Comparison of ENCODE assay signal across 9 mouse cellular contexts in the genomic region with DNA sequence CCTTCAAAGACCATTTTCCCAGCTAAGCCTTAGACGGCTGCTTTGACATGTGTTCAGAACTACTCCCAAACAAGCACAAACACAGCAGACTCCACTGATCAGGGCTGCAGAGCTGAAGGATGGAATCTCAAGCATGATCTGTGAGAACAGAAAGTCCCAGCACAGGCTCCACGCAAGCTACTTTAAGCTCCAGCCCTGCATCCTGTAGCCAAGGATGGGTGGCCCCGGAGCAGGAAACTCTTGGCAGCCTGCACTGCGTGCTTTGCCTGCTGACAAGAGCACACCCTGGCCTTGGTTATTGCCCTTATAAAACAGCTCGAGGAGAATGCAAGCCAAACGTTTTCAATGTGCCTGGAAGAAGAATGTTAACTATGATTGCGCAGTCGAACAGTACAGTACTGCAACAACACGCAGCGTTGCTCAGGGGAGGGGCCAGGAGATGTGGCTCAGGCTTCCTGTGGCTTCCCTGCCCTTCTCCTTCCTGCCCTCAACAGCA.
A peak's percentile ranks its signal among the peaks of the same experiment; 100 is the strongest.
DNase-seq lines count a peak whose midpoint lies in the region; ATAC-seq and TF ChIP-seq lines count a peak whose summit lies in the region.
"Had no signal": no experiment of that assay in that cellular context is flagged by ENCODE, and none has a peak within 500 bp of the region (broad histone marks: within the 10 kb centered on the region; RNA-seq: fewer than 3 reads in every experiment).

No protein-coding gene starts in this region.

- H3K27me3 ChIP-seq in embryonic facial prominence, embryonic 10.5 days (replicated peaks; ENCODE audit: low read depth, poor library complexity, severe bottlenecking): no peaks in the 10 kb centered on the region
- no peaks in the 10 kb centered on the region for H3K27me3 ChIP-seq in limb, embryonic 12.5 days
- H3K27me3 ChIP-seq in midbrain, postnatal 0 days (ENCODE audit: insufficient read depth, low read length): no peaks in the 10 kb centered on the region
- H3K27me3 ChIP-seq in stomach, postnatal 0 days (ENCODE audit: control insufficient read depth, insufficient read depth, low read length): no peaks in the 10 kb centered on the region
- H3K27me3 ChIP-seq: CH12.LX had no signal

- DNase-seq in cerebellum, adult 18-20 months: peak; percentile 13 to 18
- DNase-seq in cerebellum, adult 9-11 months: no peak
- DNase-seq in embryonic facial prominence, embryonic 10.5 days (ENCODE audit: low spot score): peak; percentile 14
- peak; percentile 94 to 97 for DNase-seq in heart, adult 9 months (ENCODE audit: low spot score in 2 of 2)
- DNase-seq in kidney, adult 9 months: peak; percentile 89
- DNase-seq in midbrain, postnatal 0 days (ENCODE audit: low spot score): peak; percentile 72
- DNase-seq in stomach, postnatal 0 days (ENCODE audit: low spot score): peak; percentile 65

- TF ChIP-seq CTCF in midbrain, postnatal 0 days (IDR thresholded peaks at IDR 0.05): no peak
- TF ChIP-seq CTCF in stomach, postnatal 0 days (IDR thresholded peaks at IDR 0.05; ENCODE audit: low read depth): peak; percentile 29; the same call in 1 of the 2 replicates

- H3K4me2 ChIP-seq in limb, embryonic 12.5 days: peak overlapping the region; percentile 50
- no peak overlapping the region for H3K4me2 ChIP-seq in midbrain, postnatal 0 days (ENCODE audit: low read depth, low read length, poor library complexity, severe bottlenecking)
- H3K4me2 ChIP-seq in stomach, postnatal 0 days (replicated peaks; ENCODE audit: low read depth): peak overlapping the region; percentile 32

- no peak overlapping the region for H3K9ac ChIP-seq in limb, embryonic 12.5 days (replicated peaks)
- H3K9ac ChIP-seq in midbrain, postnatal 0 days (replicated peaks; ENCODE audit: low read length, poor library complexity, severe bottlenecking): no peak overlapping the region
- no peak overlapping the region for H3K9ac ChIP-seq in stomach, postnatal 0 days (ENCODE audit: low read length)

- H3K36me3 ChIP-seq in embryonic facial prominence, embryonic 10.5 days (replicated peaks): no peaks in the 10 kb centered on the region
- H3K36me3 ChIP-seq in limb, embryonic 12.5 days: no peaks in the 10 kb centered on the region
- H3K36me3 ChIP-seq in midbrain, postnatal 0 days (ENCODE audit: insufficient read depth, low read length): no peaks in the 10 kb centered on the region
- H3K36me3 ChIP-seq in stomach, postnatal 0 days (ENCODE audit: control insufficient read depth, insufficient read depth, low read length): no peaks in the 10 kb centered on the region

- no peak overlapping the region for H3K27ac ChIP-seq in embryonic facial prominence, embryonic 10.5 days (replicated peaks)
- H3K27ac ChIP-seq in limb, embryonic 12.5 days: peak overlapping the region; percentile 83
- H3K27ac ChIP-seq in midbrain, postnatal 0 days (ENCODE audit: low read depth, low read length): peak overlapping the region; percentile 33
- peak overlapping the region; percentile 90 for H3K27ac ChIP-seq in stomach, postnatal 0 days (replicated peaks)

- ATAC-seq in limb, embryonic 12.5 days (ENCODE audit: insufficient number of reproducible peaks, insufficient read depth, low FRiP score, low TSS enrichment, low read depth): peak; percentile 75; the same call in 1 of the 2 replicates
- peak; percentile 72 for ATAC-seq in midbrain, postnatal 0 days (ENCODE audit: low FRiP score)
- peak; percentile 96 for ATAC-seq in stomach, postnatal 0 days (ENCODE audit: low FRiP score, low TSS enrichment)

- H3K9me3 ChIP-seq in embryonic facial prominence, embryonic 10.5 days: no peaks in the 10 kb centered on the region
- H3K9me3 ChIP-seq in limb, embryonic 12.5 days: no peaks in the 10 kb centered on the region
- no peaks in the 10 kb centered on the region for H3K9me3 ChIP-seq in midbrain, postnatal 0 days (ENCODE audit: low read length)
- H3K9me3 ChIP-seq in stomach, postnatal 0 days (ENCODE audit: control insufficient read depth, low read length): no peaks in the 10 kb centered on the region

- TF ChIP-seq EP300 in stomach, postnatal 0 days (optimal IDR thresholded peaks at IDR 0.05): peak; percentile 92

- peaks cover 10% of the 10 kb centered on the region for H3K4me1 ChIP-seq in embryonic facial prominence, embryonic 10.5 days
- peaks cover 13% of the 10 kb centered on the region for H3K4me1 ChIP-seq in limb, embryonic 12.5 days (replicated peaks)
- H3K4me1 ChIP-seq in midbrain, postnatal 0 days (ENCODE audit: insufficient read depth, low read length): no peaks in the 10 kb centered on the region
- H3K4me1 ChIP-seq in stomach, postnatal 0 days (replicated peaks; ENCODE audit: control insufficient read depth, insufficient read depth): no peaks in the 10 kb centered on the region

- WGBS in embryonic facial prominence, embryonic 10.5 days: 62% methylated on average over 10 of the region's 10 CpGs
- WGBS in limb, embryonic 12.5 days: 11% methylated on average over 10 of the region's 10 CpGs
- WGBS in midbrain, postnatal 0 days: 40% methylated on average over 10 of the region's 10 CpGs
- WGBS in stomach, postnatal 0 days: 7% methylated on average over 10 of the region's 10 CpGs

- no peak overlapping the region for H3K4me3 ChIP-seq in embryonic facial prominence, embryonic 10.5 days
- peak overlapping the region; percentile 27 for H3K4me3 ChIP-seq in limb, embryonic 12.5 days (replicated peaks)
- H3K4me3 ChIP-seq in midbrain, postnatal 0 days (ENCODE audit: low read depth, low read length): no peak overlapping the region
- H3K4me3 ChIP-seq in stomach, postnatal 0 days (ENCODE audit: low read depth, low read length): no peak overlapping the region
